Mouse (Mus musculus): Measurements from ENCODE around the gene Tnxb. TPM values are rescaled to one million over a fixed set of nuclear protein-coding genes. Genes with fewer than 3 reads are reported as not detected.

Tnxb gene
- 1.2 and 1.4 TPM in 2 replicates for polyA plus RNA-seq (2012; rRNA removed)

GRCm38 (mm10) chr17:34670235-34670634 lies at the start of gene Tnxb:
Tnxb (plus strand) TSS chr17:34670535.

GRCm38 (mm10) chr17:34627943-34628643 lies 42.2 kb upstream of the Tnxb start, which contains the start of gene Ppt2:
Ppt2 (minus strand) TSS chr17:34628510.

GRCm38 (mm10) chr17:34629221-34629751 lies 41.0 kb upstream of the Tnxb start, which contains the start of gene Prrt1:
Prrt1 (plus strand) TSS chr17:34629533.

GRCm38 (mm10) chr17:34644608-34645007 lies 25.7 kb upstream of the Tnxb start, which contains the start of gene Fkbpl:
Fkbpl (plus strand) TSS chr17:34644764.

GRCm38 (mm10) chr17:34646906-34647787 lies 23.2 kb upstream of the Tnxb start, which contains the start of gene Atf6b:
Atf6b (plus strand) TSS chr17:34647146.

GRCm38 (mm10) chr17:34743719-34744118 lies 73.4 kb downstream of the Tnxb start, which contains the start of gene C4b:
C4b (minus strand) TSS chr17:34743882.

Other genes starting within 250 kb of the Tnxb start
- not detected in 2 replicates for gene Btnl4, start 193.2 kb upstream of the Tnxb start, polyA plus RNA-seq (2012; rRNA removed)
- not detected in 2 replicates for gene Btnl6, start 153.2 kb upstream of the Tnxb start, polyA plus RNA-seq (2012; rRNA removed)
- 6.4 and 8.1 TPM in 2 replicates for gene Notch4, start 106.3 kb upstream of the Tnxb start, polyA plus RNA-seq (2012; rRNA removed)
- gene Gpsm3, start 80.7 kb upstream of the Tnxb start, polyA plus RNA-seq (2012; rRNA removed), result 1.9 and 2.2 TPM in 2 replicates
- 66.5 and 66.7 TPM in 2 replicates for gene Pbx2, start 79.3 kb upstream of the Tnxb start, polyA plus RNA-seq (2012; rRNA removed)
- gene Ager, start 72.7 kb upstream of the Tnxb start, polyA plus RNA-seq (2012; rRNA removed), result 3.8 and 4.2 TPM in 2 replicates
- 199 and 200 TPM in 2 replicates for gene Rnf5, start 66.8 kb upstream of the Tnxb start, polyA plus RNA-seq (2012; rRNA removed)
- 209 and 219 TPM in 2 replicates for gene Agpat1, start 66.3 kb upstream of the Tnxb start, polyA plus RNA-seq (2012; rRNA removed)
- gene Egfl8, start 54.6 kb upstream of the Tnxb start, polyA plus RNA-seq (2012; rRNA removed), result 5.5 and 12.4 TPM in 2 replicates
- gene Ppt2, start 42.0 kb upstream of the Tnxb start, polyA plus RNA-seq (2012; rRNA removed), result 22.4 and 24.5 TPM in 2 replicates
- gene Prrt1, start 41.0 kb upstream of the Tnxb start, polyA plus RNA-seq (2012; rRNA removed), result 66.0 and 82.7 TPM in 2 replicates
- 5.0 and 5.4 TPM in 2 replicates for gene Fkbpl, start 25.8 kb upstream of the Tnxb start, polyA plus RNA-seq (2012; rRNA removed)
- gene Atf6b, start 23.4 kb upstream of the Tnxb start, polyA plus RNA-seq (2012; rRNA removed), result 95.0 and 101 TPM in 2 replicates
- gene C4b, start 73.3 kb downstream of the Tnxb start, polyA plus RNA-seq (2012; rRNA removed), result 0.63 and 1.0 TPM in 2 replicates
- 0.08 TPM in 1 of 2 replicates, not detected in the other for gene Cyp21a1, start 134.0 kb downstream of the Tnxb start, polyA plus RNA-seq (2012; rRNA removed)
- gene Stk19, start 166.4 kb downstream of the Tnxb start, polyA plus RNA-seq (2012; rRNA removed), result 75.7 and 76.3 TPM in 2 replicates
- gene Dxo, start 166.5 kb downstream of the Tnxb start, polyA plus RNA-seq (2012; rRNA removed), result 61.1 and 67.6 TPM in 2 replicates
- gene Skiv2l, start 179.7 kb downstream of the Tnxb start, polyA plus RNA-seq (2012; rRNA removed), result 89.7 and 90.9 TPM in 2 replicates
- 50.7 and 54.7 TPM in 2 replicates for gene Nelfe, start 179.9 kb downstream of the Tnxb start, polyA plus RNA-seq (2012; rRNA removed)
- 0.29 and 2.0 TPM in 2 replicates for gene Cfb, start 192.0 kb downstream of the Tnxb start, polyA plus RNA-seq (2012; rRNA removed)
- gene Zbtb12, start 208.9 kb downstream of the Tnxb start, polyA plus RNA-seq (2012; rRNA removed), result 73.3 and 74.1 TPM in 2 replicates
- gene Gm20547, start 211.5 kb downstream of the Tnxb start, polyA plus RNA-seq (2012; rRNA removed), result 0.29 TPM in 1 of 2 replicates, not detected in the other
- 2.4 and 3.2 TPM in 2 replicates for gene C2, start 227.7 kb downstream of the Tnxb start, polyA plus RNA-seq (2012; rRNA removed)
- 311 and 328 TPM in 2 replicates for gene Ehmt2, start 227.9 kb downstream of the Tnxb start, polyA plus RNA-seq (2012; rRNA removed)
- gene Slc44a4, start 243.9 kb downstream of the Tnxb start, polyA plus RNA-seq (2012; rRNA removed), result 0.04 and 0.06 TPM in 2 replicates

All from central nervous system, embryonic 18 days (tissue).